Mouse (Mus musculus) gastrocnemius, adult 8-10 months (tissue): ENCODE measurements at regions not wholly inside any gene's neighbourhood (a gene's known extent, or its start where the extent isn't known, plus 50 kb on each side); places are given as distances from the start of the nearest gene placed in this dataset.

ENCODE experiments used
- DNase-seq, 2 experiments: peaks; one replicate each; pipeline ENCODE4 v3.0.0; 2022; ENCODE audit warnings: low spot score in 2 of 2

GRCm38 (mm10) chr4:87667556-87668154, 365.5 kb downstream of the Mllt3 start:
- no peak for DNase-seq

GRCm38 (mm10) chr4:87665149-87665548, 368.0 kb downstream of the Mllt3 start:
- DNase-seq, result no peak

GRCm38 (mm10) chr4:87662876-87663275, 370.3 kb downstream of the Mllt3 start:
- no peak for DNase-seq

GRCm38 (mm10) chr4:87658316-87658715, 374.8 kb downstream of the Mllt3 start:
- DNase-seq, result no peak

GRCm38 (mm10) chr4:87657855-87658254, 375.3 kb downstream of the Mllt3 start:
- no peak for DNase-seq

GRCm38 (mm10) chr4:87653440-87654165, 379.6 kb downstream of the Mllt3 start:
- no peak for DNase-seq

GRCm38 (mm10) chr4:87652314-87652934, 380.7 kb downstream of the Mllt3 start:
- no peak for DNase-seq

GRCm38 (mm10) chr4:87651275-87651674, 381.9 kb downstream of the Mllt3 start:
- DNase-seq, result no peak

GRCm38 (mm10) chr4:87650837-87651236, 382.3 kb downstream of the Mllt3 start:
- no peak for DNase-seq

GRCm38 (mm10) chr4:87650393-87650792, 382.8 kb downstream of the Mllt3 start:
- no peak for DNase-seq

- no peak for DNase-seq
Measured at GRCm38 (mm10) chr4:87648919-87649318, 384.2 kb downstream of the Mllt3 start.

GRCm38 (mm10) chr4:87647932-87648911, 384.9 kb downstream of the Mllt3 start:
- peak in 1 of 2 experiments; percentile 3 for DNase-seq

GRCm38 (mm10) chr4:87642002-87642401, 391.2 kb downstream of the Mllt3 start:
- DNase-seq, result no peak

- DNase-seq, result no peak
Measured at GRCm38 (mm10) chr4:87641551-87641950, 391.6 kb downstream of the Mllt3 start.

- DNase-seq, result no peak
Measured at GRCm38 (mm10) chr4:87638380-87638646, 394.9 kb downstream of the Mllt3 start.

- no peak for DNase-seq
Measured at GRCm38 (mm10) chr4:87637629-87638379, 395.4 kb downstream of the Mllt3 start.

- DNase-seq, result no peak
Measured at GRCm38 (mm10) chr4:87611116-87611515, 380.8 kb upstream of the Slc24a2 start.

- no peak for DNase-seq
Measured at GRCm38 (mm10) chr4:87593644-87594043, 363.4 kb upstream of the Slc24a2 start.

- DNase-seq, result no peak
Measured at GRCm38 (mm10) chr4:87590797-87591196, 360.5 kb upstream of the Slc24a2 start.

GRCm38 (mm10) chr4:87578164-87578563, 347.9 kb upstream of the Slc24a2 start:
- DNase-seq, result no peak

GRCm38 (mm10) chr4:87570950-87571349, 340.7 kb upstream of the Slc24a2 start:
- no peak for DNase-seq
